Mouse (Mus musculus) small intestine, adult 2 months (tissue): ENCODE results near the gene Gm37240.

Experiments used
- CTCF ChIP-seq: fragments of 200-500 bp; IDR thresholded peaks from 2 replicates; pipeline ENCODE4 v1.5.1; 2012; ENCODE audit warnings: low read depth, mild to moderate bottlenecking, control low read depth, inconsistent platforms, low read length, moderate library complexity, mixed read lengths; ENCODE audit not compliant: insufficient replicate concordance, insufficient read length; ENCODE audit errors: extremely low read depth
- POLR2A ChIP-seq: fragments of 200-500 bp; IDR thresholded peaks from 2 replicates; pipeline ENCODE4 v1.6.1; 2012; ENCODE audit warnings: low read depth, mild to moderate bottlenecking, control low read depth, inconsistent platforms, low read length, moderate library complexity

- TF ChIP-seq CTCF = no peak
- TF ChIP-seq POLR2A = no peak
Measured at GRCm38 (mm10) chr3:85197148-85197547, 690.2 kb downstream of the Gm37240 start.
